Mouse (Mus musculus) CH12.LX (cell line): ENCODE data around the gene Gm20388.

Experiments
- CHD2 ChIP-seq: IDR thresholded peaks from 2 replicates; pipeline ENCODE4 v1.6.1; 2011; ENCODE audit warnings: low read length, improper control_type of control experiment
- MYC ChIP-seq: IDR thresholded peaks from 2 replicates; pipeline ENCODE4 v1.6.1; 2011; ENCODE audit warnings: low read depth, mild to moderate bottlenecking, improper control_type of control experiment, low read length
- RAD21 ChIP-seq: IDR thresholded peaks from 2 replicates; pipeline ENCODE4 v1.6.1; 2011; ENCODE audit warnings: low read depth, mild to moderate bottlenecking, low read length, improper control_type of control experiment, moderate library complexity

DNA sequence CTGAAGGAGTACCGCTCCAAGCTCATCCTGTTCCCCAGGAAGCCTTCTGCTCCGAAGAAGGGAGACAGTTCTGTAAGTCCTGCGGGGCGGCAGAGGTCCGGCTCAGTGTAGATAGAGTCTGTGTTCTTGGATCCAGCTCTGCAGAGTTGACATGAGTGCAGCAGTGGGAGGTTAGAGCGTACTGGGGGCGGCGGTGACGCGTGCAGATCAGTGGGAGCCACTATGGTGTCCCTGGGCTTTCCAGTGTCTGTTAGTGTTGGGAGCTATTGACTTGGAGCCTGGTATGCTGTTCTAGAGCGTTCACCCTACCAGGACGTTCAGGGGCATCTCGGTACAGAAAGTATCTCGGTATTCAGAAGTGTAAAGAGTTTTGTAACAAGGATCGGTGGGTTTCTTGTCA lies 3192.6 kb downstream of the Gm20388 start:
- TF ChIP-seq CHD2 = no peak
- no peak for TF ChIP-seq RAD21
- no peak for TF ChIP-seq MYC
